Mouse (Mus musculus): Measurements from ENCODE around the gene Pkp4. TPM values are rescaled to one million over a fixed set of nuclear protein-coding genes. Genes with fewer than 3 reads are reported as not detected.

Gene Pkp4
- polyA plus RNA-seq, 2 experiments = 5.2 to 8.9 TPM

DNA sequence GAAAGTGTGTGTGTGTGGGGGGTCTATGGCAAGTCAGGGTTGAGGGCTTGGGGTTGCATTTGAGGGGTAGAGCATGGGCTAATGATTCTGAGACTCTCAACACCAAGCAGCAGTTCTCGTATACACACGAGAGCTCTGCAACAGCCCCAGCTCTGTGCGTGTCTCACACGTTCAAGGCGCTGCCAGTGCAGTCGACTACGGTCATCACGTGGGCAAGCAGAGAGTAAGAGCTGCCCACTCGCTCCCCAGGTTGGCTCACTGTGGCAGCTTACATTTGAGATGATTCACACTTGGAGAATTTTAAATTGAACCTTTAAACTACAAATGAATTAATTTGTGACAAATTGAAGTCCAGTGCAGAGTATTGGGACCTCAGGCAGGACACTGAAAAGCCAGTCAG, 44.4 kb downstream of the Pkp4 start:
- DNase-seq (ENCODE audit: low read depth in 3 of 3, low spot score in 3 of 3) = no peak
- TF ChIP-seq CTCF (IDR thresholded peaks at IDR 0.05; ENCODE audit: low read depth) (no peak), EP300 (IDR thresholded peaks at IDR 0.05; ENCODE audit: low read depth) (no peak)
- ATAC-seq (ENCODE audit: insufficient read depth) = no peak
- peaks cover 0 to 2% of the 10 kb centered on the region in 2 experiments; a peak in 3 of 4 replicates for H3K4me1 ChIP-seq (replicated peaks; ENCODE audit: control insufficient read depth in 2 of 2, insufficient read depth in 2 of 2, low read length in 1 of 2)
- H3K4me3 ChIP-seq (ENCODE audit: insufficient read depth in 1 of 2, low read depth in 2 of 2, low read length in 2 of 2) = no peak overlapping the region
- H3K9ac ChIP-seq (replicated peaks) = no peak overlapping the region
- no peaks in the 10 kb centered on the region for H3K27me3 ChIP-seq (ENCODE audit: control insufficient read depth, insufficient read depth, low read length)
- H3K4me2 ChIP-seq (ENCODE audit: low read depth) = no peak overlapping the region
- no peaks in the 10 kb centered on the region for H3K9me3 ChIP-seq (ENCODE audit: control insufficient read depth, low read length)
- 79% methylated on average over 9 of the region's 9 CpGs for WGBS (ENCODE audit: insufficient replicate concordance)
- H3K36me3 ChIP-seq (replicated peaks; ENCODE audit: control insufficient read depth, insufficient read depth, low read depth) = no peaks in the 10 kb centered on the region
- no peak overlapping the region for H3K27ac ChIP-seq

DNA sequence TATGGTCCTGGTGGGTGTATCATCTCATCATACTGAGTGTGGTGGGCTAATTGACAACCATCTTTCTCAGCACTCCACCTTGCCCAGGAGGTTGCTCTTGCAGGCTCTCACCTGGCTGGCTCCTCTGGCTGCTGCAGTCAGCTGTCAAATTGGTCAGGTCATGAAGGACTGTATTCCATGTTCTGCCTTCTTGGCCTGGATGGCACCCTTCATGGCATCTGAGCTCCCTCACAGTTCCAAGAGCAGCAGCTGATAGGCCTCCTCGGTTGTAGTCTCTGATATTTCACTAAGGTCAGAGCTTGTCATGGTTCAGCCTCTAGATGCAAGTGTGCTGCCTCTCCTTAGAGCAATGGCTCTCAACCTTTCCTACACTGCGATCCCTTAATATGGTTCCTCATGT, 45.5 kb downstream of the Pkp4 start:
- ATAC-seq (ENCODE audit: insufficient read depth) (no peak), DNase-seq (ENCODE audit: low read depth in 3 of 3, low spot score in 3 of 3) (no peak)
- 73% methylated on average over 2 of the region's 2 CpGs for WGBS (ENCODE audit: insufficient replicate concordance)
- H3K27ac ChIP-seq = no peak overlapping the region
- H3K36me3 ChIP-seq (replicated peaks; ENCODE audit: control insufficient read depth, insufficient read depth, low read depth) = no peaks in the 10 kb centered on the region
- no peaks in the 10 kb centered on the region for H3K9me3 ChIP-seq (ENCODE audit: control insufficient read depth, low read length)
- H3K27me3 ChIP-seq (ENCODE audit: control insufficient read depth, insufficient read depth, low read length) = no peaks in the 10 kb centered on the region
- H3K4me1 ChIP-seq (replicated peaks; ENCODE audit: control insufficient read depth in 2 of 2, insufficient read depth in 2 of 2, low read length in 1 of 2) = peaks cover 0 to 2% of the 10 kb centered on the region in 2 experiments; a peak in 3 of 4 replicates
- no peak overlapping the region for H3K9ac ChIP-seq (replicated peaks)
- no peak overlapping the region for H3K4me3 ChIP-seq (ENCODE audit: insufficient read depth in 1 of 2, low read depth in 2 of 2, low read length in 2 of 2)
- H3K4me2 ChIP-seq (ENCODE audit: low read depth) = no peak overlapping the region
- no peak for TF ChIP-seq EP300 (IDR thresholded peaks at IDR 0.05; ENCODE audit: low read depth)
- TF ChIP-seq CTCF (IDR thresholded peaks at IDR 0.05; ENCODE audit: low read depth) = no peak

DNA sequence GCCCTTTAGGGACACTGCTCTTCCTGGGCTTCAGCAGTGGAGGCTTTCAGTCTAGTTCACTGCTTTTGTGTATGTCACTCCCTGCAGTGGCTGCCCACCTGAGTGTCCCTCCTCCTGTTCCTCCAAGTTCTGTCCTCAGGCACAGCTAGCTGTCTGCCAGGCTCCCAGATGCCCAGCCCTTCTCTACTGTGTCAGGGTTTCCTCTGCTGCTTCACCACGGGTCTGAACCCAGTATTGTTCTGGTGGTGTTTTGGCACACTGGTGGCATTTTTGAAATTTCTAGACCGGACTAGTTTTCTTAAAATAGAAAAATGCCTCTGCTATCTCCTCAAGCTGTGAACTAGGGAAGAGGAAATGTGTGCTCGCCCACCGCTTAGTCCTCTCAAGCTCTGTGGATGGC, 46.6 kb downstream of the Pkp4 start:
- no peak for TF ChIP-seq CTCF (IDR thresholded peaks at IDR 0.05; ENCODE audit: low read depth)
- no peak for TF ChIP-seq EP300 (IDR thresholded peaks at IDR 0.05; ENCODE audit: low read depth)
- H3K4me3 ChIP-seq (ENCODE audit: insufficient read depth in 1 of 2, low read depth in 2 of 2, low read length in 2 of 2) = no peak overlapping the region
- no peak overlapping the region for H3K4me2 ChIP-seq (ENCODE audit: low read depth)
- H3K9me3 ChIP-seq (ENCODE audit: control insufficient read depth, low read length) = no peaks in the 10 kb centered on the region
- WGBS (ENCODE audit: insufficient replicate concordance) = 34% methylated on average over 4 of the region's 4 CpGs
- no peaks in the 10 kb centered on the region for H3K27me3 ChIP-seq (ENCODE audit: control insufficient read depth, insufficient read depth, low read length)
- DNase-seq (ENCODE audit: low read depth in 3 of 3, low spot score in 3 of 3) (no peak), ATAC-seq (ENCODE audit: insufficient read depth) (no peak)
- no peaks in the 10 kb centered on the region for H3K36me3 ChIP-seq (replicated peaks; ENCODE audit: control insufficient read depth, insufficient read depth, low read depth)
- no peak overlapping the region for H3K27ac ChIP-seq
- peaks cover 0 to 2% of the 10 kb centered on the region in 2 experiments; a peak in 3 of 4 replicates for H3K4me1 ChIP-seq (replicated peaks; ENCODE audit: control insufficient read depth in 2 of 2, insufficient read depth in 2 of 2, low read length in 1 of 2)
- no peak overlapping the region for H3K9ac ChIP-seq (replicated peaks)

DNA sequence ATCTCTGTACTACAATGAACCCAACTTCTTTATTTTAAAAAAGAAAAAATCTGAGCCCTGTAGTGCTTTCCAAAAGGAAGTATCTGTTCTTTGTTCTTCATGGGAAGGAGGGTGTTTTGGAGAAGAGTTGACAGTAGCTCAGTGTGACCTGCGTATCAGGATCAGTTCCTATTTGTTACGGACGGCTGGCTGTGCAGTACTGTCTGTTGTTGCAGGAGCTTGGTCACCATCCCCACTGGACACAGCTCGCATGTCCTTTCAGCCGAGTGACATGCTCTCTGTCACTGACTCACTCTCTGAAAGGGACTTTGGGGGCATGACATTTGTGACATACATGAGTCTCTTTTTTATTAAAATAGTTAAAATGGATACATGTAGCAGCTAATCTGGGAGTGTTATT, 47.1 kb downstream of the Pkp4 start:
- no peak for DNase-seq (ENCODE audit: low read depth in 3 of 3, low spot score in 3 of 3)
- peaks cover 0 to 4% of the 10 kb centered on the region in 2 experiments; a peak in 3 of 4 replicates for H3K4me1 ChIP-seq (replicated peaks; ENCODE audit: control insufficient read depth in 2 of 2, insufficient read depth in 2 of 2, low read length in 1 of 2)
- WGBS (ENCODE audit: insufficient replicate concordance) = 59% methylated on average over 5 of the region's 5 CpGs

DNA sequence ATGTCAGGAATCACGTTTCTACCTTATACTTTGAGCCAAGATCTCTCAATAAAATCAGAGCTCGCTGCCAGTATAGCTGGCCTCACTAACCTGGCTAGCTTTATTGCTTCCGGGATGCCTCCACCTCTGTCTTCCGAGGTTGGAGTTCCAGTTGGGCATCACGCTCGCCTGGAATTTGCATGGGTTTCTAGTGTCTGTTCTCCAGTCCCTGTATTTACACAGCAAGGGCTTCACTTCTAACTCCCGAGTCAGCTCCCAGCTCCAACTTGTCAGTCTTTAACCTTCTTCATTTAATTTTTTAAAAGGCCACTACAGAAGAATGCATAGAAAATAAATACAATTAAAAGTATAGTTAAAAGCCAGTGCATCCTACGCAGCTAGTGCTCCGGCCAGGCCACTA, 47.6 kb downstream of the Pkp4 start:
- Histone ChIP-seq H3K9ac (replicated peaks) (no peak overlapping the region), H3K36me3 (replicated peaks; ENCODE audit: control insufficient read depth, insufficient read depth, low read depth) (no peaks in the 10 kb centered on the region), H3K4me2 (ENCODE audit: low read depth) (no peak overlapping the region), H3K4me1 (replicated peaks; ENCODE audit: control insufficient read depth in 2 of 2, insufficient read depth in 2 of 2, low read length in 1 of 2) (peaks cover 0 to 2% of the 10 kb centered on the region in 2 experiments; a peak in 3 of 4 replicates), H3K9me3 (ENCODE audit: control insufficient read depth, low read length) (no peaks in the 10 kb centered on the region), H3K4me3 (ENCODE audit: insufficient read depth in 1 of 2, low read depth in 2 of 2, low read length in 2 of 2) (no peak overlapping the region), H3K27me3 (ENCODE audit: control insufficient read depth, insufficient read depth, low read length) (no peaks in the 10 kb centered on the region), H3K27ac (no peak overlapping the region)
- ATAC-seq (ENCODE audit: insufficient read depth) (no peak), DNase-seq (ENCODE audit: low read depth in 3 of 3, low spot score in 3 of 3) (no peak)
- WGBS (ENCODE audit: insufficient replicate concordance) = 68% methylated on average over 9 of the region's 9 CpGs
- TF ChIP-seq CTCF (IDR thresholded peaks at IDR 0.05; ENCODE audit: low read depth) = no peak
- no peak for TF ChIP-seq EP300 (IDR thresholded peaks at IDR 0.05; ENCODE audit: low read depth)

More for the DNA sequence above, 47.1 kb downstream of the Pkp4 start:
- TF ChIP-seq EP300 (IDR thresholded peaks at IDR 0.05; ENCODE audit: low read depth) (no peak), CTCF (IDR thresholded peaks at IDR 0.05; ENCODE audit: low read depth) (no peak)
- Histone ChIP-seq H3K27me3 (ENCODE audit: control insufficient read depth, insufficient read depth, low read length) (no peaks in the 10 kb centered on the region), H3K4me3 (ENCODE audit: insufficient read depth in 1 of 2, low read depth in 2 of 2, low read length in 2 of 2) (no peak overlapping the region), H3K4me2 (ENCODE audit: low read depth) (no peak overlapping the region), H3K9ac (replicated peaks) (no peak overlapping the region), H3K27ac (no peak overlapping the region), H3K36me3 (replicated peaks; ENCODE audit: control insufficient read depth, insufficient read depth, low read depth) (no peaks in the 10 kb centered on the region), H3K9me3 (ENCODE audit: control insufficient read depth, low read length) (no peaks in the 10 kb centered on the region)
- ATAC-seq (ENCODE audit: insufficient read depth) = no peak
